Mouse (Mus musculus) lung, adult 18-20 months (tissue): ENCODE measurements around the gene Doc2g.

Experiments
- DNase-seq, 2 experiments: peaks; one replicate each; pipeline ENCODE4 v3.0.0; 2022; ENCODE audit warnings: mixed read lengths in 2 of 2

The Doc2g gene

DNA sequence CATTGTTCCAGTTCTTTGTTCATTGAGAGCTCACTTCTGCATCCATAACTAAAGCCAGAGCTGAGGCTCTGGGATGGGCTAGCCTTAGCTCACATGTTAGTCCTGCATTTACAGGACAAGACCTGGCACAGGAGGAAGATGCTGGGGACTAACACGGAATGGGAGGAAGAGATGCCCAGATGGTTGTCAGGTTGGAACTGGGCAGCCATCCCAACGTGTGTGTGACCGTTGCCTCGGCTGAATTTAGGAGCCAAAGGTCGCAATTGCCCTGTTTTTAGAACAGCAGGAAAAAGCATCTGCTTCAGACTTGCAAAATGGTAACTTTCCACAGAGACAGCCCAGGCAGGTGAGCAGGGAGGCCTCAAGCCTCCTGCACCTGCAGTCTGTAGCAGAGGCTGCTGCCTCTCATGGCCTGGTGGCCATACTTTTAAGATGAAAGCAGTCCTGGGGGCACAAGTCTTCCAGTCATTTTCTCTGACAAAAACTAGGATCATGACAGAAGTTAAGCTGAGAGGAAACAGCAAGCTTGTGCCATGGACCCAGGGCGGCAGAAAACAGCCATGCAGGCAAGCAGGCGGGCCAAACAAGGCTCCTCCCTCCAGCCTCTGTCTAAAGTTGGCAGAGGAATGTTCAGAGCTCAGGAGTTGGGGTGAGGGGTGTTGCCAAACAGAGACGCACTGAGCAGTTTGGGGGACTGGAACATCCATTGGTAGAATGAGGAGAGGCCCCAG is 52.3 kb downstream of the Doc2g start:
- DNase-seq, result no peak

DNA sequence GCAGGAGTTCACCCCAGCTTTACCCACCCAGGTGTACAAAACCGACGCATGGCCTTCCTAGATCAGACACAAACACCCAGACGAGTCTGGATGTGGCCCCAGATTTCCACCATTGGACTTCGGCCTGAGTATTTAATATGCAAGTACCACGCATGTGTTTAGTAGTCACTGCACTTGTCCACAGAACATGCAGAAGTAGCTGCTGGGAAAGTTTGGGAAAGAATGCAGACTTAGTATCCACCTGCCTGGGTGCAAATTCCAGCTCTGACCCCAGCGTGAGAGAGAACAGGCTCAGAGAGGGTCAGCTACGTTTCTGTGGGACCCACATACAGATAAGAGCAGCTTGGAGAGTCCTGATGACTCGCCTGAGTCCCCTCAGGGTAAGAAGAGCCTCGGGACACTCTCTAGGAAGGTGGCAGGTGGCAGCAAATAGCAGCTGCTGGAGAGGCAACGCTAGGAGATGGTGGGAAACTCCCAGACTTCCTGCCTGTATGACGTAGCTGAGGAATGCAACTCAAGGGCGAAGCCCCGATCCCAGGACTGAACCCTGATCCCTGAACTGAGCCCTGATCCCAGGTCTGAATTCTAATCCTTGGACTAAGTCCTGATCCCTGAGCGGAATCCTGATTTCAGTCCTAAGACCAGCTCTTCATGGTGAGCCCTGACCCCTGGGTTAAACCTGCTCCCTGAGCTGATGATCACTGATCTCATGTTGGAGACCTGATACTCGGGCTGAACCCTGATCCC is 53.0 kb downstream of the Doc2g start:
- no peak for DNase-seq
